Mouse (Mus musculus) myocyte (in vitro differentiated cells): ENCODE measurements around the gene Snapc4.

Experiments
- MAX ChIP-seq: IDR thresholded peaks from one replicate; pipeline ENCODE4 v1.6.1; 2011; ENCODE audit warnings: low read depth, mild to moderate bottlenecking, control low read depth
- POLR2A ChIP-seq: IDR thresholded peaks from one replicate; pipeline ENCODE4 v1.6.1; 2011; ENCODE audit warnings: low read depth, mild to moderate bottlenecking, control low read depth, moderate library complexity; ENCODE audit not compliant: insufficient read length
- REST ChIP-seq: IDR thresholded peaks from one replicate; pipeline ENCODE4 v1.6.1; 2011; ENCODE audit warnings: mild to moderate bottlenecking, control low read depth, moderate library complexity; ENCODE audit not compliant: insufficient read depth, insufficient read length

- TF ChIP-seq POLR2A (no peak), REST (no peak), MAX (no peak)
Measured at GRCm38 (mm10) chr2:26323589-26324325, 56.7 kb downstream of the Snapc4 start.
